Mouse (Mus musculus): ENCODE data around the gene Myo1c.

DNA sequence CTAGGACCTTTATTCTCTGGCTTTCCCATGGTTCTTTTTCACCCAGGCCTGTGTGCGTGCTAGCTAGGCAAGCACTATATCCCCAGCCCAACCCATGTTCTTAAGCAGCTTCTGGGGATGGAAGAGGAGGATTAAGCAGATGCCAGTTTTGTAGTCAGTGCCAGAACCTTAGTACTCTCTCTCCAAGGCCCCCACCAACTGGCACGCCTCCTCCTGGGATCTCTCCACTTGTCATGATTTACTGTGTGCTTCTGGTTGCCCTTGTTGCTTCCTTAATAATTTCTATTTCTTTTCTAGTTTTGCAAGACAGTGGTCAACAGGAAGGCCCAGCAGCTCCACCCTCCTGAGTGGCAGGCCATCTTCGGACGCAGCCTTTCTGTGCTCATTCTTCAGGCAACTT lies 24.5 kb upstream of the Myo1c start:
- TF ChIP-seq CTCF (IDR thresholded peaks at IDR 0.05; ENCODE audit: control insufficient read depth, insufficient read depth, low read length) (no peak), POLR2A (IDR thresholded peaks at IDR 0.05; ENCODE audit: borderline replicate concordance, control insufficient read depth, low read depth, low read length) (no peak)

Measured in bone marrow, adult 2 months (tissue).